Mouse (Mus musculus) myocyte (in vitro differentiated cells): ENCODE data around the gene Asl.

Experiments
- CEBPB ChIP-seq: IDR thresholded peaks from 2 replicates; pipeline ENCODE4 v1.6.1; 2011; ENCODE audit warnings: mild to moderate bottlenecking, moderate library complexity; ENCODE audit not compliant: poor library complexity, insufficient read depth, severe bottlenecking
- E2F4 ChIP-seq: IDR thresholded peaks from one replicate; pipeline ENCODE4 v1.6.1; 2011; ENCODE audit warnings: mild to moderate bottlenecking, control low read depth, moderate library complexity; ENCODE audit not compliant: insufficient read depth
- MAX ChIP-seq: IDR thresholded peaks from one replicate; pipeline ENCODE4 v1.6.1; 2011; ENCODE audit warnings: low read depth, mild to moderate bottlenecking, control low read depth
- MYOD1 ChIP-seq, 3 experiments: IDR thresholded peaks; one replicate each; pipeline ENCODE4 v1.6.1; 2011; ENCODE audit warnings: control low read depth in 2 of 3, low read depth in 2 of 3, mild to moderate bottlenecking in 2 of 3, moderate library complexity in 1 of 3; ENCODE audit not compliant: insufficient read length in 2 of 3, control insufficient read depth in 1 of 3
- MYOG ChIP-seq, 3 experiments: IDR thresholded peaks; one replicate each; pipeline ENCODE4 v1.6.1; 2011; ENCODE audit warnings: control low read depth in 2 of 3, low read depth in 2 of 3, mild to moderate bottlenecking in 2 of 3; ENCODE audit not compliant: insufficient read length in 2 of 3, control insufficient read depth in 1 of 3, insufficient read depth in 1 of 3
- POLR2A ChIP-seq: IDR thresholded peaks from one replicate; pipeline ENCODE4 v1.6.1; 2011; ENCODE audit warnings: low read depth, mild to moderate bottlenecking, control low read depth, moderate library complexity; ENCODE audit not compliant: insufficient read length
- POLR2AphosphoS2 ChIP-seq: IDR thresholded peaks from one replicate; pipeline ENCODE4 v1.6.1; 2011; ENCODE audit warnings: low read depth, control low read depth; ENCODE audit not compliant: insufficient read length
- REST ChIP-seq: IDR thresholded peaks from one replicate; pipeline ENCODE4 v1.6.1; 2011; ENCODE audit warnings: mild to moderate bottlenecking, control low read depth, moderate library complexity; ENCODE audit not compliant: insufficient read depth, insufficient read length
- SRF ChIP-seq: IDR thresholded peaks from one replicate; pipeline ENCODE4 v1.6.1; 2011; ENCODE audit warnings: low read depth; ENCODE audit not compliant: control insufficient read depth, insufficient read length
- TCF12 ChIP-seq: IDR thresholded peaks from one replicate; pipeline ENCODE4 v1.6.1; 2011; ENCODE audit warnings: mild to moderate bottlenecking, control low read depth; ENCODE audit not compliant: poor library complexity, insufficient read depth, severe bottlenecking
- TCF3 ChIP-seq: IDR thresholded peaks from one replicate; pipeline ENCODE4 v1.6.1; 2011; ENCODE audit warnings: low read depth, control low read depth; ENCODE audit not compliant: insufficient read length
- USF1 ChIP-seq: IDR thresholded peaks from one replicate; pipeline ENCODE4 v1.6.1; 2011; ENCODE audit warnings: low read depth, mild to moderate bottlenecking, control low read depth, moderate library complexity

GRCm38 (mm10) chr5:130062096-130062495 is 33.0 kb upstream of the Asl start:
- TF ChIP-seq MYOG (IDR thresholded peaks at IDR 0.05; ENCODE audit: control insufficient read depth in 1 of 3, insufficient read depth in 1 of 3, insufficient read length in 2 of 3, low read depth in 2 of 3) (no peak), POLR2AphosphoS2 (no peak), USF1 (no peak), POLR2A (no peak), E2F4 (no peak), MAX (no peak), MYOD1 (IDR thresholded peaks at IDR 0.05; ENCODE audit: control insufficient read depth in 1 of 3, insufficient read length in 2 of 3, low read depth in 2 of 3) (no peak), TCF12 (no peak), SRF (no peak), CEBPB (no peak), TCF3 (no peak), REST (no peak)
